Mouse (Mus musculus) thymus, postnatal 0 days (tissue): ENCODE data around the gene Cth. TPM values are rescaled to one million over a fixed set of nuclear protein-coding genes. Genes with fewer than 3 reads are reported as not detected.

Experiments used
- polyA plus RNA-seq: library from polyadenylated mRNA; unstranded; fragments of >200 nt; fragmentation: Nextera tagmentation; extraction: Ambion mirVana; gene quantifications from 2 replicates; pipeline ENCODE4 v1.2.1, GENCODE M21; 2015

Cth gene
- polyA plus RNA-seq, 1 experiment from 2014 or later: 10.4 TPM

Other genes starting within 250 kb of the Cth start
- 15.2 and 16.9 TPM in 2 replicates for gene Ankrd13c, start 22.2 kb upstream of the Cth start, polyA plus RNA-seq
- 361 and 375 TPM in 2 replicates for gene Srsf11, start 111.6 kb upstream of the Cth start, polyA plus RNA-seq
- 43.1 and 46.3 TPM in 2 replicates for gene Lrrc40, start 111.6 kb upstream of the Cth start, polyA plus RNA-seq